Mouse (Mus musculus): ENCODE measurements around the gene Ccr4.
"Not testable (repeated sequence)": the region's sequence is repeated elsewhere in the genome, so short reads cannot be mapped to it uniquely, and the experiment has no call there.

Gene Ccr4

DNA sequence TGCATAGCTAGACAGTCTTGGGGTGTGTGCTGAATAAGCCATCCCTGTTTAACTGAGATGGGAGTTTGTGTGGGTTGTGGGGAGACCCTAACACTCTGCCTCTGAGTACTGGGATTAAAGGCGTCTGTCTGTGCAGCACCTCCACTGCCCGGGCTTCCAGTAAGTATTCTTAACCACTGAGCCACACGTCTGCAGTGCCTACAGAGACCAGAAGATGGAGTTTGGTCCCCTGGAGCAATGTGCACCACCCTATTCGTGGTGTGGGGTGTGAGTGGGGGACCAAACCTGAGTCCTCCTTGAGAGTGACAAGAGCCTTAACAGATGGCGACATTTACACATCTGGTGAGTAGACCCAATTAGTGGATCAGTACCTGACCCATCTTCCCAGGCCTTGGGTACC is 17.3 kb upstream of the Ccr4 start:
- no peak for DNase-seq

DNA sequence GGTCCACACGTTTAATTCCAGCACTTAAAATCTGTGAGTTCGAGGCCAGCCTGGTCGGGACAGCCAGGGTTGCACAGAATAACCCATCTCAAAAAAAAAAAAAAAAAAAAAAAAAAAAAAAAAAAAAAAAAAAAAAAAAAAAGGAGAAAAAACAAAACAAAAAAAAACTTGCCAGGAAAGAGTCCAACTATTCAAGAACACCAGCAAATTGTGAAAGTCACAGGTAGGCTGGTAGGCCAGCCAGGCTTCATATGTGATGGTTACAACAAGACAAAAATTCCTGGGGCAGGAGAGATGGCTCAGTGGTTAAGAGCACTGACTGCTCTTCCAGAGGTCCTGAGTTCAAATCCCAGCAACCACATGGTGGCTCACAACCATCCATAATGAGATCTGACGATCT is 15.8 kb upstream of the Ccr4 start:
- not testable (repeated sequence) for DNase-seq

DNA sequence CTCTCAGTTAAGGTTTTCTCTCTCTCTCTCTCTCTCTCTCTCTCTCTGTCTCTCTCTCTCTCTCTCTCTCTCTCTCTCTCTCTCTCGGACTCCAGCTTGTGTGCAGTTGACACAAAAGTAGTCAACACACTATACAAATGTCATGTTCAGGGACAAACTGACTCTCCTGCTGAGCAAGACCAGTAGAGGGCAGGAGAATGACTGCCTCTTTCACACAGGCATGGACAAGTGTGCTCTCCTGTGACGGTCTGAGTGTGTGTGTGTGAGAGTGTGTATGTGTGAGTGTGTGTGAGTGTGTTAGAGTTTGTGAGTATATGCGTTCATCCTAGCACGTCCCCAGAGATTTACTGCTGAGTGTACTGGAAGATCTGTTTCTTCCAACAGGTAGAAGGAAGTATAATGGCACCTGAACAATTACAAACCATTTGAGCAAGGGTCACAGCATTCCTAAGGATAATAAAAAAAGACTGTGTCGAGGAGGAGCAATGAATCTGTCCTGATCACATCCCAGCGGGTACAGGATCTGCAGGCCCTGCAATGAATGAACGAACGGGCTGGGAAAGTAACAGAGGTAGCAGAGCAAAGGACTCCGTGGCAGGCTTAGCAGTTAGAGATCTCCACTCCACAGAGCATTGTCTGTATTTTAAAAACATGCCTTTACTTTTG is 14.2 kb upstream of the Ccr4 start:
- no peak for DNase-seq

DNA sequence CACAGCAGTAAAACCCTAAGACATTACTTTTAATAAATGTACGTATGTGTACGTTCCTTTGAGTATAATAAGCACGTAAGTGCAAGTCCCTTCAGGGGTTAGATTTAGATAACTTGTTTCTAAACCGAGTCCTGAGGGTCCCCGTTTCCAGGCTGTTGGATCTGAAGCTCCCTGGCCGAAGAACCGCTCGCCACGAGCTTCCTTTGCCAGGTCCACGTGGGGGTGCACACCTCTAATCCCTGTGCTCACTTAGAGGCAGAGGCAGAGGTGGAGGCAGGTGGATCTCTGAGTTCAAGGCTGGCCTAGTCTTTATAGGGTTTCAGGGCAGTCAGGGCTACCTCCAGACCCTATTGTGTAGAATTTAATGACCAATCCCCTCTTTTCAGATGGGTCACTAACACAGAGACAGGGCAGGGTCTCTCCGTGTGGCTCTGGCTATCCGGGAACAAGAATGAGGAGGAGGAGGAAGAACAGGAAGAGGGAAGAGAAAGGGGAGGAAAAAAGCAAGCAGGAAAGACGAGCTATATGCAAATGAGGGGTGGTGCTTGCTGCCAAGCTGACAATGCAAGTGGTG is 13.3 kb upstream of the Ccr4 start:
- DNase-seq: no peak

DNA sequence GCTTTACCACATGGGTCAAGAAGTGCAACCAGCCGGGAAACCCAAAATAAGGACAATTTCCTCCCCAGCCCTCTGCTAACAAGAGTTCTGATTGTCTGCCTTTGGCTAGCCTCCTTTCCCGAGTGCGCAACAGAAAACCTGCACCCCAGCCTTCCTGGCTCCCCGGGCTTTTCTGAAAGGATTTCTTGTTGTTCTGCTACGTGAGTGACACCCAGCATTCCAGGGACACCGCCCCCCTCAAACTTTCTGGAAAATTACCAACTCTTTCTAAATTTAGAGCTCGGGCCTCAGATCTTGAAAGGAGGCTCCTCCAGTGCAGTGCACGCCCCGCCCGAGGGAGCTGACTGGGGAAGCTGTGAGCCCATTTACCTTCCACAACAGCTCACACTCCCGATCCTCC is 10.6 kb upstream of the Ccr4 start, which contains the start of gene C130032M10Rik:
Gene C130032M10Rik, plus strand, starts transcription at position 334 of the 400 bp plus-strand sequence.
- no peak for DNase-seq

DNA sequence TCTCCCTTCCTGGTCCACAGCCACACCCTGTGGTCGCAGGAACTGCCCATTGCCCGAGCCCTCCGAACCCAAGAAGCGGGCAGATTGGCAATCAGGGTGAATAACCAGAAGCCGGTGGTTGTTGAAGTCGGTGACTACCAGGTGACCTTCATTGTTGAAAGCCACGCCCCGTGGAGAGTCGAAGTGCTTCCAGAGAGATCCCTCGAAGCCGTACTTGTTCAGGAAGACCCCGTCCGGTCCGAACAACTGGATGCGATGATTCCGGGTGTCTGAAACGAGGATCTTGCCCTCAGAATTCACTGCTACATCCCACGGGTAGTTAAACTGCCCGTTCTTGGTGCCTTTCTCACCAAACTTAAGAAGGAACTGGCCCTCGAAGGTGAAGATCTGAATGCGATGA is 8.1 kb upstream of the Ccr4 start:
- no peak for DNase-seq

DNA sequence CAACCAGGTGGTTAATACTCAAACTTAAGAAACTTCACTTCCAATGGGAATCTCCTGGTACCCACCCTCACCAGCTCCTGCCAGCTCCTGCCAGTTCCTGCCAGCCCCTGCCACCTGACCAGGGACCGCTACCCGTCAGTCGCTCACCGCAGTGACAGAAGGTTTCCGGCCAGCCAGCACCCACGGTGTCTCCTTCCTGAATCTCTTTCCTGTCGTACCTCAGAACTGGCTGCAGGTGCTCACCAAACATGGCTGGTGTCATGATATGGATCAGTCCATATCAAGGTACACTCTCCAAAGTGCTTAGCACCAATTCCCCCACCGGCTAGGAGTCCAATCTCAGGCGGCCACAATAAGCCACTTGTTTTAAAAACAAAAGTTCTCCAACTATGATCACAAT is 5.1 kb upstream of the Ccr4 start:
- no peak for DNase-seq

DNA sequence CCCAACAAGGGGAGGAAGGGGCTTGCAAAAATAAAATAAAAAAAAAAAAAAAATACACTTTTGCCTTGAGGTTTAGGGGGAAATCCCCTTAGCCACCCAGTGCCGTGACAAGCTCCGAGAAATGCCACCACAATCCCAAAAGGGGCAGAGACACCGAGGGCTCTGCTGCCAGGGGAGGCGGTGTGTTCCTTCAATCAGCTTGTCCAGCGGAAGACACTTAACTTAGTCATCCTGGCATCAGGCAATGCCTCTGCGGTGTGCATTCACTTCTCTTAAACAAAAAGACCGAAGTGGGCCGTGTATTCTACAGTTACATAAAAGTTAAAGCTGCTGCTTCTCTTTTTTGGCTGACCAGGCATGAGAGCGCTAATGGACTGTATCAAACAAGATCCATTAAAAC is 2.7 kb upstream of the Ccr4 start:
- no peak for DNase-seq

DNA sequence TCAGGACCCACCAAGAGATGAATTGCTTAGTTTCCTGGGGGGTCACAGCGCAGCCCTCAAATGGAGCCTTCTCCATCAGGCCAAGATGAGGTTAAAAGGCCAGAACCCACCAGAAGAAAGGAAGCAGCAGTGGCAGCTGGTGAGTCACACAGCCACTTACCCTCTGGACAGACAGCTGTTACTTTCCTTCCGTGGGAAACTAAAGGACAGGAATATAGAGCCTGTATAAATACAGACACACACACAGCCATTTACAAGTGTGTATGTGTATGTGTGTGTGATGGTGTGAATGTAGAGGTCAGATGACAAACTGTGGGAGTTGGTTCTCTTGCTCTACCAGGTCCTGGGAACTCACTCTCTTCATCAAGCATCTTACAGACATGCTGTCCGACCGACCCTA is 1.8 kb upstream of the Ccr4 start:
- DNase-seq: peak in 1 of 2 experiments; percentile 29

DNA sequence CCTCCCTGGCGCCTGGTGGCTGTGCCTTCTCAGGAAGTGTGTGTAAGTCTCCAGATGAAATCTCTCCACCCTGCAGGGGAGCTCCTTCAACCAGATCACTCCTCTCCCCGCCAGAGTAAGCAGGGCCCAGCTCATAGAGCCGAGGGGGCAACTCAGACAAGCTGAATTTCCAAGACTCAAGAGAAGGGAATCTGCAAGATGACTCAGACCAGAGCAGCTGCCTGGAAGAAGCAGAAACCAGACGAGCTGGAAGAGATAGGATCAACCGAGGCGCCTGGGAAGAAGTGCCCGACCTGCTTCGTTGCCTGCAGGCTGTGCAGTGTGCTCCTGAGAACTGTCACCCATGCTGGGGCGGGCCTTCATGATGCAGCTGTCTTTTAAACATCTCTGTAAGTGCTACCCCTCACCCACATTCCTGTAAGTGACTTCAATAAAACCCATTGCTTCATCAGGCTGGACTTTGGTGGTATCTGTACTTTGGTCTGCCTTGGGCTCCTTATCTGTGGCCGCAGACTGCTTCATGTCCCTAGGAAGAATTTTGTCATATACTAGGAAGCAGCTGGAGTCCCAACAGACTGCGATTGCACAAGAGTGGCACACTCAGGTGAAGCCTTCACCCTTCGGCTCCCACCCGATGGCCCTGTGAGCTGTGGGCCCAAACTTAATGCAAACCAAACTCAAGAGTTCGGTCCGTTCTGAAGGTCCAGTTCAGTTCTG is 1.8 kb downstream of the Ccr4 start:
- no peak for DNase-seq

DNA sequence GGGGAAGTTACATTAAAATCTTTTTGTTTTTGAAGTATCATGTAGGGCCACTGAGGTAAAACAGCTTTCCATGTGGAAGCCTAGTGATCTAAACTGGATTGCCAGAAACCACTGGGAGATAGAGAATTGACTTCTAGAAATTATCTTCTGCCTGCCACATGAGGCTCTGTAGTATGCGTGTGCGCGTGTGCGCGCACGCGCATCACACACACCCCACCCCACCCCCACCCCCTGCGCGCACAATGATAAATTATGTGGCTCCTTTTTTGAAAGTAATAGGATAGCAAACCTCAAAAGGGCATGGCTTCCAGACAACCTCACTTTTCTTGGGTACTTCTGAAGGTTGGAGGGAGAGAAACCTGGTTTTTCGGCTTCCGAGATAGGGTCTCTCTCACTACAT is 2.8 kb downstream of the Ccr4 start:
- DNase-seq: no peak

DNA sequence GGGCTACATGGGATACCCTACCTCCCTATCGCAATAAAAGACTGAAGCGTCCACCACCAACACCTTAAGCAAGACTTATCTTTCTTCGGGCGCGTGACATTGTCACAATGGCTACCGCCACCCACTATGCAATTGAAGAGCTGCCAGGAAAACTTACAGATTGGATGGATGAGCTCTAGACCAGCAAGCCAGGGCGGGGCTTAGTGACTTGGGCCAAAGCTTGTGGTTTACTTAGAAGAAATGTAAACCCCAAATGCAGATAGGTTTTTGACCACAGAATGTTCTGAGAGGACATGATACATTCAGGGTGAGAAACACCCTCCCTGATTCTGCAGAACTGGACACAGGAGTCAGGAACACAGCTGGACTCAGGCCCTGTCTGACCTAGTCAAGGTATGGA is 3.6 kb downstream of the Ccr4 start:
- no peak for DNase-seq

DNA sequence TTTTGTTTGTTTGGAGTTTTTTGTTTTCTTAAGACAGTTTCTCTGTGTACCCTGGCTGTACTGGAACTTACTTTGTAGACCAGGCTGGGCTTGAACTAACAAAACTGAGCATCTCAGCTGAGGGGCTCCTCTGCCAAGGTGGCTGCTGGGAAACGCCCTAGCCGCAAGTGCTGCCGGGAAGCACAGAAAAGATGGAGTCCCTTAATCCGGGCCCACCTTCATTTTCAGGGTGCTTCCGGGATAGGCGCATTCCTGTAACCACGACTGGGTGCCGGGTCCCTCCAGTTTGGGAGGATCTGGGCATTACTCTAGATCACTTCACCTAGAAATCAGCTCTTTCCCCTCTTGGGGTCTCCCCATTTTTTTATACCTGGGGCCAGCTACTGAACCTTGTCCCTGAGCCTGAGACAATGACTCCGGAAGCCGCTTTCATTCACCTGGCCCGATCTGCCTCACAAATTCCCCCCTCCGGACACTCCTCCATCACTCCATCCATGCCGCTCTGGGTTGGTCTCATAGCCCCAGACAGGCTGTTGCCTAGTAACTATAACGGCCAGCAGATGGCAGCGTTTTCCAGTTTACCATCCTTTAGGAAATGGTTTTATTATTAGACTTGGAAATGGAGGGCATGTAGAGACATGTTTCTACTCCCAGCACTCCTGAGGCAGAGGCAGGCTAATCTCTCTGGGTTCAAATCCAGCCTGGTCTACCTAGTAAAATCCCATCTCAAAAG is 4.8 kb downstream of the Ccr4 start:
- peak; percentile 37 to 76 for DNase-seq

DNA sequence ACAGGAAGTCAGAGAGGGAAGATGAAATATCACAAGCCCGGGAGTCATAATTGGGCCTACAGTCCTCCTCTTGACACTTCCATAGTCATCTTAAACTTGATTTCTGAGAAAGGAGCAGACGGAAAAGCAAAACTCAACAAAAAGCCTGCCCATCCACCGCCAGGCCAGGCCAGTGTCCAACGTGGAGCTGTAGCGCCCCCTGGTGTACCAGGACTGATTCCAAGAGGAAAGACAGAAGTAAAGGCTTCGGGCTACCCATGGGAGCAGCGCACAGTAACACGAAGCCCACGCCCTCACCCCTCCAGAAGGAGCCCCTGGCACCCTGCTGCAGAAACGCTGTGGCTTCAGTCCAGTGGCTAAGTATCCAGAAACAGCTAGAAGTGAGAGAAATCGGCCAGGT is 6.5 kb downstream of the Ccr4 start:
- DNase-seq: peak; percentile 79 to 89

DNA sequence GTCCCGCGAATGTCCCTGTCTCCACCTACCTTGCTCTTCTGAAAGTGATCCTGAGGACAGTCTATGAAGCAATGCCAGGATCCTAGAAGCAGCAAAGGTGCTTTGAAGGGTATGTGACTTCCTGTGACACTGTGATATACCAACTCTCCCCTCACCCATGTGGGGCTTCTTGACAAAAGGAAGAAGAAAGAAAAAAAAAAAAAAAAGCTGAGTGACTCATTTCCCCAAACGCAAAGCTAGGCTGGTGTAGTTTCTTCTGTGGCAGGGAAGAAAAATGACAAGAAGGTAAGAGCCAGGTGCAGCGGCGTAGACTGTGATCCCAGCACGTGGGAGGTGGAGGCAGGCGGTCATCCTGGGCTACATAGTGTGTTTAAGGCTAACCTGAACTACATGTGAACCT is 8.2 kb downstream of the Ccr4 start:
- no peak for DNase-seq

DNA sequence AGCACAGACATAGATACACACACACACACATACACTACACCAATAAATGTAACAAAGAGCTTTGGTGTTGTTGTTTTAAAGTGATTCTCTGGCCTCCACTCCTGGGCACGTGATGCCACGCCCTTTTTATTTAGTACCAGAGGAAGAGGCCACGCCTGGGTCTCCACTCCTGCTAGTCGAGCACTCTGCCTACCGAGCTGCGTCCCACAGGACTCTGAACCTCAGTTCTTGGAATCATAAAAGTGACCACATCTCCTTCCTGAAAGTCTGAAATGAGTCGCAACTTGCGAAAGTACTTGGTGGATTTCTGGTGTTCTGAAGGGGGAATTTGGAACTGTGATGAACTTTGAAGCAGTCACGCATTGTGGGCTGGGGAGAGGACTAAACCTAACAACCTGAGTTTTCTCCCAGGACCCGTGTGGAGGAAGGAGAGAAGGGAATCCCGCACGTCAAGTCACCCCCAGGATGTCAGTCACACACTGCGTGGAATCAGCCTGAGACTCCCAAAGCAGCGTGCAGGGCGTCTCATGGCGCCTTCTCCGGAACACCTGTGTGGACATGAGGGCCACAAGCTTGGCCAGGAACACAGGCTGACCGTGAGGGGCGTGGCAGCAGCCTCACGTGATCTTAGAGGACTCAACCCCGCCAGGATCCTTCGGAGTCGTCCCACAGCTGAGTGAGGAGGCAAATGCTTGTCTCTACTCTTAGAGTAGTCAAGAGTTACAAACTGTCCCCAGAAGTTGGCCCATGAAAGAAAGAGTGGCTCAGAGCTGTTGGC is 17.0 kb downstream of the Ccr4 start:
- no peak for DNase-seq

DNA sequence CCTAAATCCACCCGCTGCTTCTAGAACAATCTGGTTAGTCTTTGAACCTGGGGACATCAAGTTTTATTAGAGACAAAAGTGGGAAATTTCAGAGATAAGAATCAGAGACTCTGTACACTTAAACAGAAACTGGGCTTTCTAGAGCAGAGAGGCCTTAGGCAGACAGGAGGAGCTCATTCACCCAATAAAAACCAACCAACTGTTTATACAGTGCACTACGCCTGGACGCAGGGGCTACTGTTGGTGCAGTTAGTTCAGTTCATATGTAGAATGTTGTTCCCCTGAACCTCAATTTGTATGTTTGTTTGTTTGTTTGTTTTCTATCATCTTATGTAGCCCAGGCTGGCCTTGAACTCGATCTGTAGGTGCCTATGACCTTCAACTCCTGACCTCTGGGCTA is 17.9 kb downstream of the Ccr4 start:
- no peak for DNase-seq

DNA sequence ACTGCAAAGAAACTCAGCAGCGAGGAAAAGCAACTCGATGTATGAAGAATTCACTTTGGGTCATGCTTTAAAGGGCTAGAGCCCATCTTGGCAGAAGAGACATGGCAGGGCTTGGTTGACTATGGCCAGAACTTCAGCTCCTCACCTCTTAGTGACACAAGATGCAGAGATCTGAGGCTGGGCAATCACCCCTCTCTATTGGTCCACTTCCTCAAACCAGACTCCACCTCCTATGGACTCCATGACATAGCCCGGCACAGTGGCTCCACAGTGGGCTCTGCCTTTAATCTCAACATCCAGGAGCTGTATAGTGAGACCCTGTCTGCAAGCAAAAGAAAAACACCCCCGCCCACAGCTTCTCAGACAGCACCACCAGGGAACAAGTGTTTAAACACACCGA is 19.9 kb downstream of the Ccr4 start:
- no peak for DNase-seq

DNA sequence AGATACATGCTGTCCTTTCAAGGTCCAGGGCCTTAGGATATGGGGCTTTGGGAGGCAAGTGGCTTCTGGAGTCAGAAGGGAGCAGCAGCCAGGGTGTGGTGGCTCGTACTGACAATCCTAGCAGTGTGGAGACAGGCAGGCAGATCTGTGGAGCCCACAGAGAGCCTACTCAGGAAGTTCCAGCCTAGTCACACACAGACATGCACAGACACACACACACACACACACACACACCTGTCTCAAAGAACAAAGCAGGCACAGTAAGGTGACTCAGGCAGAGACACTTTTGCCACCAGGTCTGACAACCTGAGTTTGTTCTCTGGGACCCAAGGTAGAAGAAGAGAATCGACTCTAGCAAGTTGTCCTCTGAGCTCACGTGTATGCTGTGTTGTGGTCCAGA is 23.8 kb downstream of the Ccr4 start:
- no peak for DNase-seq

DNA sequence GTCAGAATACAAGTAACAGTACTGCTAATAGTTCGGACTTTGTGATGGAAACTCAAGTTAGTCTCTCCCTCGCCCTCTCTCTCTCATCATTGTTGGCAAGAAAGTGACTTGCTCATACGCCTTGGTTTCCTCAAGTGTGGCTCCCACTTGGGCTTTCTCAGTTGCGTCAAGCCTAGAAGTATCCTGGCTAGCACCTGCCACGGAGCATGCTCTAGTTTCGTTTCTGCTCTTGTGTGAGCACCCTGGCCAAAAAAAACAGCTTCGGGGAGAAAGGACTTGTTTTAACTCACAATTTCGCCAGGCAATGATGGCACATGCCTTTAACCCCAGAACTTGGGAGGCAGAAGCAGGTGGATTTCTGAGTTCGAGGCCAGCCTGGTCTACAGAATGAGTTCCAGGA is 27.7 kb downstream of the Ccr4 start:
- no peak for DNase-seq

DNA sequence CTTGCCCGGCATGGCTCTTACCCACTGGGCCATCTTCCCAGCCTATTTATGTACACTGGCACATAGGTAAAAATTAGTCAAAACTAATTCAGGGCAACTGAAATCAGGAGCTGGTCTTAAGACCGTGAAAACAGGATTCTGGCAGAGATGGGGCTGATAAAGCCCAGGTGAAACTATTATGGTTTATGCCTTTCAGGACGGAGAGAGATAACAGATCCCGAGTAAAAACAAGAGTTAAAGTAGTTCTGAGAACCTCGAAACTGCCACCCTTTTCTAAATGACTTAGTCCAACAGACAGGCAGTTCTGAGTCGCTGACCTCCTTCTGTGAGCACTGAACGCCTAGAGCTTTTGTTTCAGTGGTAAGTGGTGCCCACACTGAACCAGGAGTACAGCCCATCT is 32.8 kb downstream of the Ccr4 start:
- no peak for DNase-seq

DNA sequence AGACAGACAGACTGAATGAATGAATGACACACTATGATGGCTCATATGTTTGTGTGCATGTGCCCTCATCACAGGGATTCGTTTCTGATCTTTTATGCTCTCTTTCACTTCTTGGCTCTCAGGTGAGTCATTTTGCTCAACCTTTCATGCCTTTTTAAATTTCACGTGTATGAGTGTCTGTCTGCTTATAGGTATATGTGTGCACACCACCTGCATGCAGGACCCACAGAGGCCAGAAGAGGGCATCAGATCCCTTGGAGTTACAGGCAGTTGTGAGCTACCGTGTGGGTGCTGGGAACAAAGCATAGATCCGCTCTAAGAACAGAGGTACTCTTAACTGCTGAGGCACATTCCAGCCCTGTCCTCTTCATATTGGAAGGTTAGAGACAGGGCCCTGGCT is 36.0 kb downstream of the Ccr4 start:
- DNase-seq: no peak

DNA sequence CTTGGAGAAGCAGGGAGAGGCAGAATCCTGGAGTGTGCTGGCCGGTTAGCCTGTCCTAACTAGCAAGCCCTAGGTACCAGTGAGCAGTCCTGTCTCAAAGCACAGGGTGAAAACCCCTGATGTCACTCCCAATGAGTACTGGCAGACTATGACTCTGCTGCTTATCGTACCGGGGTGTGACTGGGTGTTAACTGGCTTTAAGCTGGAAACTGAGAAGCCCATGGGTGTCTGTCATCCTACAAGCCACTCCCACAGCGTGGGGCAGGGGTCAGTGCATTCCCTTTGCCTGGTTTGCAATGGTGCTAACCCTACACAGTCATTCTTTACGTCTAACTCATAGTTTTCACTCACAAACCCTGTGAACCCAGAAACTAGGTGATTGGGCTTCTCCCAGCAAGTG is 36.5 kb downstream of the Ccr4 start:
- no peak for DNase-seq
